Mouse (Mus musculus) limb, embryonic 12.5 days (tissue): ENCODE results near the gene Fam213a. TPM values are rescaled to one million over a fixed set of nuclear protein-coding genes. Genes with fewer than 3 reads are reported as not detected.

ENCODE experiments used
- ATAC-seq: fragments of 200-750 bp; cut with Nextera tagmentation; 2 replicates; pipeline ENCODE4 v1.8.0; 2017; ENCODE audit warnings: low read depth, moderate TSS enrichment; ENCODE audit not compliant: insufficient number of reproducible peaks, insufficient read depth, low FRiP score, low TSS enrichment
- H3K27ac ChIP-seq: fragments of 300-500 bp; sonication (generic); 2 replicates; pipeline ENCODE4 v1.5.1; 2016; ENCODE audit warnings: mild to moderate bottlenecking, moderate library complexity
- H3K27me3 ChIP-seq: fragments of 300-500 bp; sonication (generic); 2 replicates; pipeline ENCODE4 v1.6.1; 2016; ENCODE audit warnings: mild to moderate bottlenecking, moderate library complexity
- H3K36me3 ChIP-seq: fragments of 300-500 bp; sonication (generic); 2 replicates; pipeline ENCODE4 v1.6.1; 2016; ENCODE audit warnings: mild to moderate bottlenecking, moderate library complexity
- H3K4me1 ChIP-seq: fragments of 300-500 bp; sonication (generic); replicated peaks from 2 replicates; pipeline ENCODE4 v1.6.1; 2016
- H3K4me2 ChIP-seq: fragments of 300-500 bp; sonication (generic); 2 replicates; pipeline ENCODE4 v1.6.1; 2016; ENCODE audit warnings: mild to moderate bottlenecking, moderate library complexity
- H3K4me3 ChIP-seq: fragments of 300-500 bp; sonication (generic); replicated peaks from 2 replicates; pipeline ENCODE4 v1.5.1; 2016; ENCODE audit warnings: mild to moderate bottlenecking
- H3K9ac ChIP-seq: fragments of 300-500 bp; sonication (generic); replicated peaks from 2 replicates; pipeline ENCODE4 v1.6.1; 2016; ENCODE audit warnings: mild to moderate bottlenecking, moderate library complexity
- H3K9me3 ChIP-seq: fragments of 300-500 bp; sonication (generic); 2 replicates; pipeline ENCODE4 v1.6.1; 2016; ENCODE audit warnings: mild to moderate bottlenecking, moderate library complexity
- WGBS: fragments of 180-500 bp; shearing (Covaris S2); methylation state at CpG from one replicate; pipeline ENCODE4 v1.1.7; 2016; 5-methylcytosine and 5-hydroxymethylcytosine counted together
- polyA plus RNA-seq: library from polyadenylated mRNA; unstranded; fragments of >200 nt; fragmentation: Nextera tagmentation; extraction: Ambion mirVana; gene quantifications from 2 replicates; pipeline ENCODE4 v1.2.1, GENCODE M21; 2016

The Fam213a gene
- polyA plus RNA-seq, 1 experiment from 2014 or later = 35.3 TPM

DNA sequence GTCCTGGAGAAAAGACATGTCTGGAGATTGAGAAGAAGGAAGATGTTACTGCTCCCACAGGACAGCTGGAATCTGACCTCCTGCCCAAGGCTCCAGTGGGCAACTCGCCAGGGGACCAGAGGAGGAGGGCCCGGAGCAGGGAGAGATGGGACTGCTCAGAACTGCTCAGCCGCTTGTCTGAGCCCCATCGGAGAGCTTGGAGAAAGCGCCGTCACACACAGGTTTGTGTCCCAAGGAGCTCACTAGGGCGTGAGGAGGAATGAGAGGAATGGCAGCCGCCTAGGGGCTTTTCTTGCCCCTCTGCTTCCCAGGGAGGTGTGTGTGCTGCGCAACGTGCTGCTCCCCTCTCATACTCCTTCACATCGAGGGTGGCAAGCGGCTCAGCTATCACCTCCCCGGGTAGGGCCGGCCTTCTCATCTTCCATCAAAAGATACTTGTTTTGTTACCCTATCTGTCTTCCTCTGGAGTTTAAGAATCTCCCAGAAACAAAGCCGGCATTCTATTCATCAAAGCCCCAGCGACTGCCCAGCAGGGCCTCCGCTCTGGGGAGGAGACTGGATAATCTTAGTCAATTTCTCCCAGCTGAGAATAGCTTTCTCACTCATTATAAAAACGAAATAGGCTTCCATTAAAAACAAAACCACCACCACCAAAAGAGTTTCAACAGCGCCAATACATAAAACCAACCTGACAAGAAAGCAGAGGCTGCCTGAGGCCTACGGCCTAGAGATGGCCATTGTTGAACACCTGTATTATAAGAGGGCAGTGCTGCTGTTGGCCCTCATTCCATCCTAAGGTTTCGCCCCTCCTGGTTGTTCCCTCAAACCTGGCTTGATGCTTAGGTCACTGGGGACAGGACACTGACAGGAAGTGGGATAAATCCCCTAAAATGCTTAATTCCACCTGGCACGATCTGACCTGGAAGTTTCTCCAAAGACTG is 9.1 kb downstream of the Fam213a start:
- 31% methylated on average over 22 of the region's 22 CpGs for WGBS
- H3K9ac ChIP-seq = no peak overlapping the region
- peak overlapping the region; percentile 27 for H3K4me2 ChIP-seq
- ATAC-seq = no peak
- H3K4me3 ChIP-seq = no peak overlapping the region
- no peak overlapping the region for H3K27ac ChIP-seq
- H3K4me1 ChIP-seq = peaks cover 24% of the 10 kb centered on the region
- H3K9me3 ChIP-seq = no peaks in the 10 kb centered on the region
- no peaks in the 10 kb centered on the region for H3K36me3 ChIP-seq
- no peaks in the 10 kb centered on the region; the same call in 1 of the 2 replicates for H3K27me3 ChIP-seq

DNA sequence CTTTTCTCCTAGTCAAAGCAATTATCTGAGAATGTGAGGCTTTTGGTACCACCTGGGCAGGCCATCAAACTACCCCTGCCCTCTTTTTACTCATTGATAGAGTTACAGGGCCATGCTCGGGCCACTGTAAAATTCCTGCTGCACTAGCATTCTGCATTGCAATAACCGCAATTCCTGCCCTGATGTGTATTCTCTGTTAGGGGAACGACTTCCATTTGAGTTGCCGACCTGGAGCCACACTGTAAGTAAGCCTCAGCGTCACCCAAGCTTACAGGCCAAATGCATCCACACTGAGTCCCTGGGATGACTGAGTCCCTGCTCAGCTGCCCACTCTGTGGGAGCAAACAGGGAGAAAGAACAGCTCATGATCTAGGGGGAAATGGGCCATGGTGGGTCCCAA is 12.0 kb downstream of the Fam213a start:
- WGBS = 75% methylated on average over 5 of the region's 5 CpGs
- no peak overlapping the region for H3K27ac ChIP-seq
- H3K4me2 ChIP-seq = no peak overlapping the region
- H3K27me3 ChIP-seq = no peaks in the 10 kb centered on the region; the same call in 1 of the 2 replicates
- ATAC-seq = no peak
- peaks cover 17% of the 10 kb centered on the region for H3K36me3 ChIP-seq
- peaks cover 24% of the 10 kb centered on the region for H3K4me1 ChIP-seq
- no peaks in the 10 kb centered on the region for H3K9me3 ChIP-seq
- H3K4me3 ChIP-seq = no peak overlapping the region
- H3K9ac ChIP-seq = no peak overlapping the region

DNA sequence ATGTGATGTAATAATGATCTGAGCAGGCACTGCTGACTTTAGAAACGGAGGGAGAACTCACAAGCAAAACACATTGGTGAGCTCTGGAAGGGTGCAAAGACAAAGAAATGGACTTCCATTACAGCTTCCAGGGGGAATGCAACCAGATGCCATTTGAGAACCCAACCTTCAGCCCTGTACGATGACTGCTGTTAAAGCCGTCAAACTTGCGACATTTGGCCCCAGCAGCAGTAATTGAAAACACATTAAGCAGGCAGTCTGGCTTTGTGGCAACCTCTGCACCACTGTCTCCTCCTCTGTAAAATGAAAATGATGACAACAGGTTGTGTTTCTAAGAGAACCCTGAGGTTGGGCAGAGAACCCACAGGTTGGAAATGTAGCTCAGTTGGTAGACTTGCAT is 12.8 kb downstream of the Fam213a start:
- peaks cover 17% of the 10 kb centered on the region for H3K36me3 ChIP-seq
- WGBS = 15% methylated on average over 4 of the region's 4 CpGs
- peaks cover 24% of the 10 kb centered on the region for H3K4me1 ChIP-seq
- no peak overlapping the region for H3K9ac ChIP-seq
- H3K4me3 ChIP-seq = no peak overlapping the region
- H3K27me3 ChIP-seq = no peaks in the 10 kb centered on the region; the same call in 1 of the 2 replicates
- 0 out of 2 replicates have a peak overlapping the region, but pooled peaks have one; percentile 23 for H3K27ac ChIP-seq
- H3K4me2 ChIP-seq = no peak overlapping the region
- no peak for ATAC-seq
- no peaks in the 10 kb centered on the region for H3K9me3 ChIP-seq

DNA sequence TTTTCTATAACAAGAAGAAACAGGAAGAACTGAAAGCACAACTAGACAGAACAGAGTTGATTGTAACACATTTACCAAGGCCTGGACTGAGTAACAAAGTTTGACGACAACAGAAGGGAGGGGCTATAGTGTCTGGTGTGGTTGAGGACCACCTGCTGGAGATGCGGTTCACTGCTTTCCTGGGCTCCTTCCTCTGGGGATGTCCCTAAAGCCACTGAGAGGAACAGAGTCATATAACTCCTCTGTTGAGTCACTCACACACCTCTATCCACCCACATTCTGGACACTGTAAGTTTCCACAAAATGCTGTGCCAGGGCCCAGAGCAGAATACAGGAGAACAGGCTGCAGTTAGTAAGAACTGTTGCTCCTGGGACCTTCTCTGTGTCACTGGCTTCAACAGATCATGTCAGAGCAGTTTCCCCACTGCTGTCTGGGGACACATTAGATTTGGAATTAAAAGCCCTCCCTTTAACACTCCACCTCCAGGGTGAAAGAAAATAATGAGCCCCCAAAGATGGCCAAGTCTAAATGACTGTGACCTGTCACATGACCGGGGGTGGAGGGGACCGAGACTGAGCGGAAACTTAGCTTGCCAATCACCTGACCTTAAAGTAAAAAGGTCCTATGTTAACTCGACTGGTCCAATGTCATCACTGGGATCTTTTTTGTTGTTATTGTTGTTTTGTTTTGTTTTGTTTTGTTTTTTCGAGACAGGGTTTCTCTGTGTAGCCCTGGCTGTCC is 13.5 kb downstream of the Fam213a start:
- Histone ChIP-seq H3K4me1 (peaks cover 24% of the 10 kb centered on the region), H3K9ac (no peak overlapping the region), H3K4me3 (no peak overlapping the region), H3K36me3 (peaks cover 17% of the 10 kb centered on the region), H3K27me3 (no peaks in the 10 kb centered on the region; the same call in 1 of the 2 replicates), H3K4me2 (no peak overlapping the region), H3K9me3 (no peaks in the 10 kb centered on the region), H3K27ac (0 out of 2 replicates have a peak overlapping the region, but pooled peaks have one; percentile 23)
- WGBS = 87% methylated on average over 7 of the region's 7 CpGs
- ATAC-seq = no peak

DNA sequence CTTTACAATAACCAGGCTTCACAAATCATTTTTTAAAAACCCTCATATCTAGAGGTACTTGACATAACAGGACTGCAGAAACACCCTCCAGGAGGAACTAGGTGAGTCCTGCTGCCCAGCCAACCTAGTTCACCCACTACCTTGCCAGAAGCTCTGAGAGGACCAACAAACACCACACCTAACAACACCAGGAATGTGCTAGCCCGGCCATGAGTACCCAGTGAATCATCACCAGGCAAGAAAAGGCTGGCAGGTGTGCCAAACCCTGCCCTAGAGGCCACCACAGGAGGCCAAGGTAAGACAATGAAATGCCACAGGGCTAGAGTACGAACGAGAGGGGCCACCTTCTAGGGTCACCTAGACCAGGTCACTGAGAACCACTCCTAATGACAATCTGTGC is 17.4 kb downstream of the Fam213a start:
- Histone ChIP-seq H3K9ac (no peak overlapping the region), H3K27ac (no peak overlapping the region), H3K36me3 (peaks cover 27% of the 10 kb centered on the region), H3K27me3 (no peaks in the 10 kb centered on the region), H3K4me3 (no peak overlapping the region), H3K9me3 (no peaks in the 10 kb centered on the region), H3K4me2 (no peak overlapping the region), H3K4me1 (peaks cover 6% of the 10 kb centered on the region; the same call in 1 of the 2 replicates)
- 86% methylated on average over 3 of the region's 3 CpGs for WGBS
- no peak for ATAC-seq

DNA sequence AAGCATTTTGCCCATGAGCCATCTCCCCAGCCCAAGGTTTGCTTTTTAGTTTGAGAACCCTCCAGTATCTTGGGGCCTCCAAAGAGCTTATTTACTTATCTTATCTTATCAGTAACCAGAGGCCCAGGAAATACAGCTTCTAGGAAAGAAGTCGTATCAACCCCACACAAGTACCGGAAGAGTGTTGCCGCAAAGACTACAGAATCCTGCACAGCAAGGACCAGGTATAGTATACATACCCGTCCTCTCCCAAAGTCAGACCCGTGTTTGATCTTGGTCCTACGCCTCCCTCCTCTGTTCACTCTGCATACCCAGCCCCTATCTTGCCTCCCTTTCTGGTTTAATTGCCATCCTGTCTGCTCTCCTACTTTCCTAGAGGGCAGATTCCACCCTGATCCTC is 21.1 kb downstream of the Fam213a start:
- no peak for ATAC-seq
- H3K9ac ChIP-seq = no peak overlapping the region

DNA sequence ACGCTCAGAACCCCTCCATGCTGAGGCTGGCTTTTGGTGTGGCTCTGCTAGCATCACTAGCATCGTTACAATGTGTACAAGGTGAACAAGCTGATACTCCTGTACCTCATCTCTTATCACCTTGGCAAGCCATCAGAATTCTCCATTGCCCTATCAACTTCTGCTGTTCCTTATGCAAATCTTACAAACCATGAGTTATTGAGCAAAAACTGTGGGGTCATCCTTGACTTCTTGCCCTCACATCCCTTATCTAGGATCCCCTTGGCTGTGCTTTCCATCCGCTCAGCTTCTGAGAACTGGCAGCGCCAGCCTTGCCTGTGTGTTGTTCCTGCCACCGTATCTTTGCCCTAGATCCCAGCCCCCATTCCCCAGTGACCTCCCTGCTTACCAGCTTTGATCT is 24.8 kb downstream of the Fam213a start:
- peaks cover under 1% of the 10 kb centered on the region; the same call in 1 of the 2 replicates for H3K36me3 ChIP-seq
- 0 out of 2 replicates have a peak, but pooled peaks cover 8% of the 10 kb centered on the region for H3K4me1 ChIP-seq
- no peak overlapping the region for H3K4me2 ChIP-seq
- no peaks in the 10 kb centered on the region for H3K9me3 ChIP-seq
- H3K4me3 ChIP-seq = no peak overlapping the region
- ATAC-seq = no peak; the same call in 1 of the 2 replicates
- WGBS = 87% methylated on average over 5 of the region's 5 CpGs
- H3K9ac ChIP-seq = no peak overlapping the region
- no peak overlapping the region for H3K27ac ChIP-seq
- no peaks in the 10 kb centered on the region for H3K27me3 ChIP-seq

More for the DNA sequence above, 21.1 kb downstream of the Fam213a start:
- Histone ChIP-seq H3K36me3 (peaks cover 17% of the 10 kb centered on the region), H3K4me3 (no peak overlapping the region), H3K27me3 (no peaks in the 10 kb centered on the region), H3K27ac (no peak overlapping the region), H3K9me3 (no peaks in the 10 kb centered on the region), H3K4me2 (no peak overlapping the region), H3K4me1 (0 out of 2 replicates have a peak, but pooled peaks cover 8% of the 10 kb centered on the region)
- WGBS = 82% methylated on average over 6 of the region's 6 CpGs

DNA sequence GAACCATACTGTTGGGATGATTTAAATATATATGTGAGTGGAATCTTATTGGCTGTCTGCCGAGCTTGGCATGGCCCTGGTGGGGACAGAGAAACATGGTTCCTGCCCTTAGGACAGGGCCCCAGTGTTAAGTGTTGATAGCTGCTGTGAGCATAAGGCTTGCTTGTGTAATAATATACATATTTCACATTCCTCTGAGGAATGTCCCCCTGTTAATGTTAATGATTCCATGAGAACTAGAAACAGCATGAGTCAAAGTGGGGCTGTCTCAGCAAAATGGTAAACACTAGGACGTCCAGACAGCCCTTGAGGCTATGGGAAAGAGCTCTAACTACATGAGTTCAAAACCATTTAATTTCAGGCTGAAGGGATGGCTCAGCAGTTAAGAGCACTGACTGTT is 26.4 kb downstream of the Fam213a start:
- H3K27ac ChIP-seq = no peak overlapping the region
- H3K36me3 ChIP-seq = no peaks in the 10 kb centered on the region
- H3K9me3 ChIP-seq = no peaks in the 10 kb centered on the region
- no peaks in the 10 kb centered on the region for H3K27me3 ChIP-seq
- H3K9ac ChIP-seq = no peak overlapping the region
- H3K4me2 ChIP-seq = no peak overlapping the region
- ATAC-seq = no peak
- WGBS = 69% methylated on average over 2 of the region's 2 CpGs
- H3K4me1 ChIP-seq = 0 out of 2 replicates have a peak, but pooled peaks cover 8% of the 10 kb centered on the region
- no peak overlapping the region for H3K4me3 ChIP-seq

DNA sequence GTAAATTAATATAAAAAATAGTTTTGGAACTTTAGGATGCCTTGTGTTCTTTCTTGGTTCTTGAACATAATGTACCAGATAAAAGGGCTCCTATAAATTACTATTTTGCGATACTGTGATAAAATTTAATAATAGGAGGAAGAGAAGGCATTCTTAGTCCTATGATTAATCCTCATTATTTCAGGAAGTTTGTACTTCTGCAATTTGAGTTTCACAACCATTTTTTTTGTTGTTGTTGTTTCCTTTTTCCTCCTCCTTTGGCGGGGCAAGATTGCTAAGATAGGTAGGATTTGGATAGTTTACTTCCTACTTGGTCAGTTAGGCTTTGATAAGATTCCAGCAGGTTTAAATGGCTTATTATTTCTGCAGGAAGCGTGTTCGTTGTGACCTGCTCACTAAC is 28.0 kb downstream of the Fam213a start:
- 92% methylated on average over 4 of the region's 4 CpGs for WGBS
- Histone ChIP-seq H3K9me3 (no peaks in the 10 kb centered on the region), H3K36me3 (no peaks in the 10 kb centered on the region), H3K27ac (no peak overlapping the region), H3K4me1 (0 out of 2 replicates have a peak, but pooled peaks cover 2% of the 10 kb centered on the region), H3K4me3 (no peak overlapping the region), H3K27me3 (no peaks in the 10 kb centered on the region), H3K4me2 (no peak overlapping the region), H3K9ac (no peak overlapping the region)
- ATAC-seq = no peak

DNA sequence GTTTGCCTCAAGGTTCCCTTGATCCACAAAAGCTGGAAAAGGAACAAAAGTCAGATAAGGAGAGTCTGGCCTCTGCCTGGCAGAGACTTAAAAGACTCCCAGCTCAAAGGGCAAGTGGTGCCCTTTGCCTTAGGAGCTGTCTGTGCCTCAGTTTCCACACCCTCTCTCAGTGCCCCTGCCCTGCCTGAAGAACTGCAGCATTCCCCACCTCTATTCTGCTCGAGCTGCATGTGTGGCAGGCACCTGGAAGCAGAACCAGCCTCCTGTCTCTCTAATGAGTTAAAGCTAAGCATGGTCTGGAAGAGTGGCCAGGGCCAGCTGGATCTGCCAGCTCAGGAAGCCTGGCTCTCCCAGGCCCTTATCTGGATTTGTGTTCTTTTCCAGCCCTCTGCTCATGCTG is 33.9 kb downstream of the Fam213a start:
- Histone ChIP-seq H3K9me3 (no peaks in the 10 kb centered on the region), H3K36me3 (no peaks in the 10 kb centered on the region), H3K27me3 (no peaks in the 10 kb centered on the region), H3K27ac (peak overlapping the region; percentile 41; the same call in 1 of the 2 replicates), H3K4me1 (0 out of 2 replicates have a peak, but pooled peaks cover 6% of the 10 kb centered on the region), H3K9ac (no peak overlapping the region), H3K4me2 (no peak overlapping the region), H3K4me3 (no peak overlapping the region)
- WGBS = 25% methylated on average over 1 of the region's 1 CpGs
- ATAC-seq = no peak

DNA sequence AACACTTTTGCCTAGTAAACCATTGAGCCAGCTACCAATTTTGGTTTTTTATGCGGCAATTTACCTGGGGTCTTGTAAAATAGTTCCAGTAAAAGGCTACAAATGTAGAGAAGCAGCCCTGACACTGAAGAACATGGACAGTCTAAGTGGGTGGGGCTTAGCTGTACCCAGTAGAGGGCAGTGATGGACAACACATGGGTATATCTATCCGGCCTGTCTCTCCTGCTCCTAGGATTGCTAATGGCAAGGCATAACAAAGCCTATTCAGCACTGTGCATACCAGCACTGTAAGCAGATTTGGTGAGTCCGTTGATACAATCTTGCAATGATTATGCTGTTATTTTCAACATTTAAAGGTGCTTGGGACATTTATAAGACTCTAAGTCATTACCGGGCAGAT is 34.6 kb downstream of the Fam213a start:
- H3K36me3 ChIP-seq = no peaks in the 10 kb centered on the region
- no peak overlapping the region for H3K9ac ChIP-seq
- no peak overlapping the region for H3K4me3 ChIP-seq
- H3K4me1 ChIP-seq = 0 out of 2 replicates have a peak, but pooled peaks cover 6% of the 10 kb centered on the region
- ATAC-seq = peak; percentile 67; the same call in 1 of the 2 replicates
- H3K4me2 ChIP-seq = no peak overlapping the region
- WGBS = 56% methylated on average over 4 of the region's 4 CpGs
- H3K27ac ChIP-seq = no peak overlapping the region
- no peaks in the 10 kb centered on the region for H3K9me3 ChIP-seq
- H3K27me3 ChIP-seq = no peaks in the 10 kb centered on the region
